Mouse (Mus musculus): ENCODE data around the gene Dazap1. TPM values are rescaled to one million over a fixed set of nuclear protein-coding genes. Genes with fewer than 3 reads are reported as not detected.
"Not testable (repeated sequence)": the region's sequence is repeated elsewhere in the genome, so short reads cannot be mapped to it uniquely, and the experiment has no call there.

Dazap1 gene
- 40.2 and 58.0 TPM in 2 replicates for polyA plus RNA-seq (2016; fragmentation: Nextera tagmentation; extraction: Ambion mirVana)

- H3K4me1 ChIP-seq, result peaks cover 57% of the 10 kb centered on the region
- H3K4me3 ChIP-seq, result peak within 1 kb of the TSS; percentile 71
- H3K27me3 ChIP-seq (ENCODE audit: insufficient read depth, poor library complexity, severe bottlenecking), result no peaks in the 10 kb centered on the region
- H3K36me3 ChIP-seq, result peaks cover 34% of the 10 kb centered on the region
- WGBS, result under 1% methylated on average over 49 of the region's 49 CpGs
- peak within 1 kb of the TSS; percentile 92 for H3K27ac ChIP-seq
- no peaks in the 10 kb centered on the region for H3K9me3 ChIP-seq
- peak; percentile 100 for DNase-seq (ENCODE audit: low spot score)
Measured at GRCm38 (mm10) chr10:80260642-80261584, at the start of gene Dazap1, which contains the start of gene Gamt. Gene Dazap1, plus strand, starts transcription at chr10:80261486. Gene Gamt, minus strand, starts transcription at chr10:80261012.

GRCm38 (mm10) chr10:80211547-80212103 is 49.7 kb upstream of the Dazap1 start:
- not testable (repeated sequence) for H3K9me3 ChIP-seq; H3K27ac ChIP-seq; H3K4me3 ChIP-seq; DNase-seq (ENCODE audit: low spot score); H3K36me3 ChIP-seq
- Histone ChIP-seq H3K4me1 (peaks cover 12% of the 10 kb centered on the region), H3K27me3 (ENCODE audit: insufficient read depth, poor library complexity, severe bottlenecking) (peaks cover 36% of the 10 kb centered on the region)
- WGBS, result 72% methylated on average over 7 of the region's 7 CpGs

GRCm38 (mm10) chr10:80215048-80215772 is 46.1 kb upstream of the Dazap1 start:
- Histone ChIP-seq H3K36me3 (no peaks in the 10 kb centered on the region), H3K4me1 (peaks cover 5% of the 10 kb centered on the region; the same call in 1 of the 2 replicates), H3K27ac (no peak overlapping the region), H3K4me3 (peak overlapping the region; percentile 9; the same call in 1 of the 2 replicates), H3K9me3 (no peaks in the 10 kb centered on the region), H3K27me3 (ENCODE audit: insufficient read depth, poor library complexity, severe bottlenecking) (peaks cover 9% of the 10 kb centered on the region; the same call in 1 of the 2 replicates)
- 25% methylated on average over 16 of the region's 16 CpGs for WGBS
- DNase-seq (ENCODE audit: low spot score), result no peak

- peaks cover 5% of the 10 kb centered on the region; the same call in 1 of the 2 replicates for H3K27me3 ChIP-seq (ENCODE audit: insufficient read depth, poor library complexity, severe bottlenecking)
- H3K27ac ChIP-seq, result 0 out of 2 replicates have a peak overlapping the region, but pooled peaks have one; percentile 42
- no peak for DNase-seq (ENCODE audit: low spot score)
- peaks cover 19% of the 10 kb centered on the region for H3K4me1 ChIP-seq
- 35% methylated on average over 7 of the region's 9 CpGs for WGBS
- H3K36me3 ChIP-seq, result no peaks in the 10 kb centered on the region
- no peak overlapping the region for H3K4me3 ChIP-seq
- H3K9me3 ChIP-seq, result no peaks in the 10 kb centered on the region
Measured at GRCm38 (mm10) chr10:80220676-80221075, 40.6 kb upstream of the Dazap1 start.

GRCm38 (mm10) chr10:80223137-80223536 is 38.1 kb upstream of the Dazap1 start:
- H3K27ac ChIP-seq; H3K27me3 ChIP-seq (ENCODE audit: insufficient read depth, poor library complexity, severe bottlenecking); DNase-seq (ENCODE audit: low spot score); H3K4me3 ChIP-seq; H3K36me3 ChIP-seq; H3K9me3 ChIP-seq: not testable (repeated sequence)
- 84% methylated on average over 2 of the region's 2 CpGs for WGBS
- peaks cover 40% of the 10 kb centered on the region for H3K4me1 ChIP-seq

GRCm38 (mm10) chr10:80226071-80226415 is 35.2 kb upstream of the Dazap1 start:
- Histone ChIP-seq H3K4me1 (peaks cover 43% of the 10 kb centered on the region), H3K27ac (peak overlapping the region; percentile 96), H3K9me3 (no peaks in the 10 kb centered on the region), H3K36me3 (peaks cover 23% of the 10 kb centered on the region), H3K4me3 (peak overlapping the region; percentile 88), H3K27me3 (ENCODE audit: insufficient read depth, poor library complexity, severe bottlenecking) (no peaks in the 10 kb centered on the region)
- DNase-seq (ENCODE audit: low spot score), result no peak
- 0% methylated on average over 14 of the region's 14 CpGs for WGBS

GRCm38 (mm10) chr10:80226416-80227165 is 34.7 kb upstream of the Dazap1 start, which contains the start of gene Mum1:
Gene Mum1, plus strand, starts transcription at chr10:80226434.
- no peaks in the 10 kb centered on the region for H3K27me3 ChIP-seq (ENCODE audit: insufficient read depth, poor library complexity, severe bottlenecking)
- 0% methylated on average over 74 of the region's 75 CpGs for WGBS
- H3K36me3 ChIP-seq, result peaks cover 27% of the 10 kb centered on the region
- no peaks in the 10 kb centered on the region for H3K9me3 ChIP-seq
- peak; percentile 100 for DNase-seq (ENCODE audit: low spot score)
- H3K27ac ChIP-seq, result peak within 1 kb of the TSS; percentile 96
- H3K4me3 ChIP-seq, result peak within 1 kb of the TSS; percentile 88
- H3K4me1 ChIP-seq, result peaks cover 38% of the 10 kb centered on the region

GRCm38 (mm10) chr10:80227166-80227539 is 34.1 kb upstream of the Dazap1 start:
- WGBS, result 15% methylated on average over 10 of the region's 10 CpGs
- Histone ChIP-seq H3K27me3 (ENCODE audit: insufficient read depth, poor library complexity, severe bottlenecking) (no peaks in the 10 kb centered on the region), H3K27ac (peak overlapping the region; percentile 96), H3K9me3 (no peaks in the 10 kb centered on the region), H3K4me3 (peak overlapping the region; percentile 88), H3K4me1 (peaks cover 33% of the 10 kb centered on the region), H3K36me3 (peaks cover 33% of the 10 kb centered on the region)
- no peak for DNase-seq (ENCODE audit: low spot score)

GRCm38 (mm10) chr10:80227877-80228775 is 33.2 kb upstream of the Dazap1 start:
- Histone ChIP-seq H3K4me3 (peak overlapping the region; percentile 88), H3K9me3 (no peaks in the 10 kb centered on the region), H3K27ac (peak overlapping the region; percentile 96), H3K4me1 (peaks cover 43% of the 10 kb centered on the region), H3K36me3 (peaks cover 42% of the 10 kb centered on the region), H3K27me3 (ENCODE audit: insufficient read depth, poor library complexity, severe bottlenecking) (no peaks in the 10 kb centered on the region)
- 67% methylated on average over 15 of the region's 15 CpGs for WGBS
- no peak for DNase-seq (ENCODE audit: low spot score)

GRCm38 (mm10) chr10:80236145-80236825 is 25.0 kb upstream of the Dazap1 start:
- 93% methylated on average over 13 of the region's 13 CpGs for WGBS
- Histone ChIP-seq H3K4me3 (no peak overlapping the region), H3K9me3 (no peaks in the 10 kb centered on the region), H3K27me3 (ENCODE audit: insufficient read depth, poor library complexity, severe bottlenecking) (no peaks in the 10 kb centered on the region), H3K36me3 (peaks cover 99% of the 10 kb centered on the region), H3K27ac (no peak overlapping the region), H3K4me1 (peaks cover 23% of the 10 kb centered on the region)
- DNase-seq (ENCODE audit: low spot score), result no peak

GRCm38 (mm10) chr10:80237020-80237419 is 24.3 kb upstream of the Dazap1 start:
- no peak for DNase-seq (ENCODE audit: low spot score)
- Histone ChIP-seq H3K9me3 (no peaks in the 10 kb centered on the region), H3K4me3 (no peak overlapping the region), H3K36me3 (peaks cover 97% of the 10 kb centered on the region), H3K27me3 (ENCODE audit: insufficient read depth, poor library complexity, severe bottlenecking) (no peaks in the 10 kb centered on the region), H3K4me1 (peaks cover 27% of the 10 kb centered on the region), H3K27ac (no peak overlapping the region)
- WGBS, result 81% methylated on average over 4 of the region's 4 CpGs

Measured in heart, embryonic 10.5 days (tissue).